Mouse (Mus musculus) erythroblast, embryonic 14.5 days (primary cell): Measurements from ENCODE around the gene Shisa6.

ENCODE experiments used
- GATA1 ChIP-seq: IDR thresholded peaks from 2 replicates; pipeline ENCODE4 v1.6.1; 2012; ENCODE audit warnings: low read length, inconsistent platforms, mixed read lengths
- TAL1 ChIP-seq: IDR thresholded peaks from 3 replicates; pipeline ENCODE4 v1.6.1; 2012; ENCODE audit warnings: low read length, inconsistent platforms, mixed read lengths

DNA sequence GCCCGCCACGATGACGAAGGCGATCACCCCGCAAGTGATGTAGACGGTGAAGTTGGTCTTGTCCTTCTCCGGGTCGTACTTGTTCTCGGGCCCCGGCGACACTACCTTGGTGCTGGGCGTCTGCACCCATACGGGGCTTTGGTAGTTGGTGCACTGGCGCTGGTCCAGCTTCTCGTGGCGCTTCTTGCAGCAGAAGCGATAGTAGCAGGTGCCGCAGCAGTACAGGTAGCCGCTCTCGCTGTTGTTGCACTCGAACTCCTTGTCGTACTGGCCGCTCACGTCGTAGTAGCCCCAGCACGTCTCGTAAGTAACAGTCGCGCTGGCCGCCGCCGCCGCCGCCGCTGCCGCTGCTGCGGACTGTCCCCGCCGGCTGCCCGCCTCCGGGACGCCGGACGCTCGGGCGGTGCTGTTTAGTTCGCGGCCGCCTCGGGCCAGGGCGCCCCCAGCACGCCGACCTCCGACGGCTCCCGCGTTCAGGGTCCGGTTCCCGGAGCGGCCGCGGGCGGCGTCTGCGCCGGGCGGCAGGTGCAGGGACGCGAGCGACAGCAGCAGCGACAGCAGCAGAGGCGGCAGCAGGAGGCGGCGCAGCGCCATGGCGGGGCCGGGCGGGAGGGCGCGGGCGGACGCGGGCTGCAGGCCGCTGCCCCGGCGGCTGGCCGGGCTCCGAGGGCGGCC, at the start of gene Shisa6:
- TF ChIP-seq GATA1 = no peak
- TF ChIP-seq TAL1 = no peak
